Mouse (Mus musculus) gastrocnemius, adult 2 months (tissue): ENCODE measurements around the gene Olfr600. TPM values are rescaled to one million over a fixed set of nuclear protein-coding genes. Genes with fewer than 3 reads are reported as not detected.
"Not testable (repeated sequence)": the region's sequence is repeated elsewhere in the genome, so short reads cannot be mapped to it uniquely, and the experiment has no call there.

Source experiments
- DNase-seq: peaks from one replicate; pipeline ENCODE4 v3.0.0; 2022
- H3K27ac ChIP-seq: fragments of 200-600 bp; 2 replicates; pipeline ENCODE4 v1.8.1; 2022; ENCODE audit warnings: mild to moderate bottlenecking
- H3K4me3 ChIP-seq: fragments of 200-600 bp; 2 replicates; pipeline ENCODE4 v1.8.1; 2022; ENCODE audit warnings: mild to moderate bottlenecking, moderate library complexity
- CTCF ChIP-seq: fragments of 200-600 bp; IDR thresholded peaks from 2 replicates; pipeline ENCODE4 v1.8.1; 2022; ENCODE audit warnings: antibody characterized with exemption, mild to moderate bottlenecking, moderate library complexity
- intact Hi-C: fragments of 180-260 bp; cut with DNase I; formaldehyde crosslinking; loops from one replicate; pipeline ENCODE4 v1.15.1; 2025
- long read RNA-seq, 2 experiments: library from polyadenylated mRNA; stranded (forward); transcript quantifications; one replicate each; pipeline ENCODE4 v2.0.0; 2021
- total RNA-seq, 2 experiments: library from RNA; stranded (reverse); gene quantifications; 2 replicates each; pipeline ENCODE4 v1.2.3; 2021

Olfr600 gene
- not detected for total RNA-seq
- long read RNA-seq, experiment 1: 0 reads
- long read RNA-seq, experiment 2: 0 reads

- TF ChIP-seq CTCF: no peak
- Histone ChIP-seq H3K27ac (no peak within 1 kb of the TSS), H3K4me3 (no peak within 1 kb of the TSS)
- intact Hi-C loops: no loop called here
- DNase-seq: no peak
Observed at GRCm38 (mm10) chr7:103349569-103349968, at the start of gene Olfr600. Olfr600 (minus strand) TSS chr7:103349669.

GRCm38 (mm10) chr7:103398981-103399380 is 49.5 kb upstream of the Olfr600 start:
- no peak for DNase-seq

GRCm38 (mm10) chr7:103397758-103398157 is 48.3 kb upstream of the Olfr600 start:
- Histone ChIP-seq H3K27ac (no peak overlapping the region), H3K4me3 (no peak overlapping the region)
- TF ChIP-seq CTCF: no peak
- DNase-seq: no peak
- intact Hi-C loops: no loop called here

More at GRCm38 (mm10) chr7:103398981-103399380, 49.5 kb upstream of the Olfr600 start:
- Histone ChIP-seq H3K27ac (no peak overlapping the region), H3K4me3 (no peak overlapping the region)
- no peak for TF ChIP-seq CTCF
- intact Hi-C loops: no loop called here

- no peak for DNase-seq
- H3K27ac ChIP-seq: no peak within 1 kb of the TSS
- intact Hi-C loops: no loop called here
- no peak for TF ChIP-seq CTCF
- no peak within 1 kb of the TSS for H3K4me3 ChIP-seq
Observed at GRCm38 (mm10) chr7:103386077-103386476, 36.6 kb upstream of the Olfr600 start, which contains the start of gene Olfr603. Olfr603 (minus strand) TSS chr7:103386177.

- Histone ChIP-seq H3K27ac (no peak within 1 kb of the TSS), H3K4me3 (no peak within 1 kb of the TSS)
- TF ChIP-seq CTCF: no peak
- intact Hi-C loops: no loop called here
- no peak for DNase-seq
Observed at GRCm38 (mm10) chr7:103362555-103362954, 13.1 kb upstream of the Olfr600 start, which contains the start of gene Olfr601. Olfr601 (minus strand) TSS chr7:103362655.

GRCm38 (mm10) chr7:103335617-103336016 is 13.9 kb downstream of the Olfr600 start, which contains the start of gene Olfr599:
Olfr599 (plus strand) TSS chr7:103335917.
- Histone ChIP-seq H3K27ac (no peak within 1 kb of the TSS), H3K4me3 (no peak within 1 kb of the TSS)
- no peak for TF ChIP-seq CTCF
- no peak for DNase-seq
- intact Hi-C loops: no loop called here

GRCm38 (mm10) chr7:103323268-103323667 is 26.2 kb downstream of the Olfr600 start, which contains the start of gene Olfr598:
Olfr598 (plus strand) TSS chr7:103323568.
- no peak for TF ChIP-seq CTCF
- intact Hi-C loops: no loop called here
- H3K27ac ChIP-seq: no peak within 1 kb of the TSS

GRCm38 (mm10) chr7:103316015-103316414 is 33.5 kb downstream of the Olfr600 start, which contains the start of gene Olfr597:
Olfr597 (plus strand) TSS chr7:103316315.
- not testable (repeated sequence) for H3K4me3 ChIP-seq, DNase-seq, H3K27ac ChIP-seq
- intact Hi-C loops: loop anchor here (10.0 kb wide), 1 partner anchor 59 kb away; no protein-coding TSS in a partner anchor

More at GRCm38 (mm10) chr7:103323268-103323667, 26.2 kb downstream of the Olfr600 start, which contains the start of gene Olfr598:
- no peak within 1 kb of the TSS for H3K4me3 ChIP-seq
- DNase-seq: no peak

GRCm38 (mm10) chr7:103305348-103305747 is 44.1 kb downstream of the Olfr600 start, which contains the start of gene Olfr596:
Olfr596 (plus strand) TSS chr7:103305648.
- H3K4me3 ChIP-seq, DNase-seq, intact Hi-C loops, H3K27ac ChIP-seq: not testable (repeated sequence)

Other genes starting within 250 kb of the Olfr600 start
- gene Olfr586, start 224.0 kb downstream of the Olfr600 start, total RNA-seq: not detected
- not detected for gene Olfr588-ps1, start 208.8 kb downstream of the Olfr600 start, total RNA-seq
- gene Olfr589, start 193.3 kb downstream of the Olfr600 start, total RNA-seq: not detected
- not detected for gene Olfr591, start 171.3 kb downstream of the Olfr600 start, total RNA-seq
- gene Olfr592, start 164.9 kb downstream of the Olfr600 start, total RNA-seq: not detected
- gene Olfr593, start 137.8 kb downstream of the Olfr600 start, total RNA-seq: not detected
- not detected for gene Olfr594, start 132.7 kb downstream of the Olfr600 start, total RNA-seq
- not detected for gene Usp17ld, start 97.2 kb downstream of the Olfr600 start, total RNA-seq
- gene Olfr596, start 44.0 kb downstream of the Olfr600 start, total RNA-seq: not detected
- gene Olfr597, start 33.4 kb downstream of the Olfr600 start, total RNA-seq: not detected
- not detected for gene Olfr598, start 26.1 kb downstream of the Olfr600 start, total RNA-seq
- gene Olfr599, start 13.8 kb downstream of the Olfr600 start, total RNA-seq: not detected
- gene Olfr601, start 13.0 kb upstream of the Olfr600 start, total RNA-seq: not detected
- not detected for gene Olfr603, start 36.5 kb upstream of the Olfr600 start, total RNA-seq
- not detected for gene Usp17lc, start 65.4 kb upstream of the Olfr600 start, total RNA-seq
- gene Olfr605, start 95.8 kb upstream of the Olfr600 start, total RNA-seq: not detected
- gene Olfr606, start 99.4 kb upstream of the Olfr600 start, total RNA-seq: not detected
- gene Olfr607, start 114.5 kb upstream of the Olfr600 start, total RNA-seq: not detected
- gene Olfr608, start 120.2 kb upstream of the Olfr600 start, total RNA-seq: not detected
- gene Olfr609, start 148.4 kb upstream of the Olfr600 start, total RNA-seq: not detected
- gene Olfr610, start 162.5 kb upstream of the Olfr600 start, total RNA-seq: not detected
- not detected for gene Olfr611, start 171.2 kb upstream of the Olfr600 start, total RNA-seq
- not detected for gene Olfr612, start 193.0 kb upstream of the Olfr600 start, total RNA-seq
- not detected for gene Olfr613, start 198.4 kb upstream of the Olfr600 start, total RNA-seq
- gene Olfr615, start 206.4 kb upstream of the Olfr600 start, total RNA-seq: not detected
- not detected for gene Olfr616, start 219.5 kb upstream of the Olfr600 start, total RNA-seq
- gene Olfr617, start 223.4 kb upstream of the Olfr600 start, total RNA-seq: not detected
- not detected for gene Olfr618, start 240.4 kb upstream of the Olfr600 start, total RNA-seq